Comparison of ENCODE assay signal across 10 mouse cellular contexts in genomic region chr9:42799242-42799641, GRCm38 (mm10).
DNase-seq lines count a peak whose midpoint lies in the region; ATAC-seq and TF ChIP-seq lines count a peak whose summit lies in the region.
"Had no signal": no experiment of that assay in that cellular context is flagged by ENCODE, and none has a peak within 500 bp of the region (broad histone marks: within the 10 kb centered on the region; RNA-seq: fewer than 3 reads in every experiment).

No protein-coding gene starts in this region.

- no peak overlapping the region for H3K4me3 ChIP-seq in liver, adult 2 months (ENCODE audit: insufficient read depth, low read depth, low read length)
- no peak overlapping the region for H3K4me3 ChIP-seq in liver, embryonic 11.5 days (ENCODE audit: low read depth, low read length)
- no peak overlapping the region for H3K4me3 ChIP-seq in heart, embryonic 13.5 days
- H3K4me3 ChIP-seq: embryonic facial prominence, embryonic 15.5 days had no signal

- H3K4me1 ChIP-seq in liver, adult 2 months (ENCODE audit: control insufficient read depth, insufficient read depth, low read length) = peaks cover 14% of the 10 kb centered on the region
- H3K4me1 ChIP-seq in liver, embryonic 11.5 days (replicated peaks; ENCODE audit: control insufficient read depth, insufficient read depth, low read length) = no peaks in the 10 kb centered on the region
- H3K4me1 ChIP-seq in heart, embryonic 13.5 days = peaks cover 35% of the 10 kb centered on the region

- 14% methylated on average over 5 of the region's 5 CpGs for WGBS in liver, adult 2 months
- 53% methylated on average over 5 of the region's 5 CpGs for WGBS in liver, embryonic 11.5 days
- WGBS in heart, embryonic 13.5 days = 13% methylated on average over 5 of the region's 5 CpGs

- no peak for TF ChIP-seq CTCF in liver, adult 2 months (IDR thresholded peaks at IDR 0.05; ENCODE audit: low read depth, low read length)

- ATAC-seq in liver, embryonic 11.5 days (replicated peaks; ENCODE audit: low FRiP score) = no peak
- ATAC-seq in heart, embryonic 13.5 days (ENCODE audit: extremely low read depth, insufficient number of reproducible peaks, low FRiP score, low TSS enrichment) = peak; percentile 40; the same call in 1 of the 2 replicates

- H3K4me2 ChIP-seq in liver, embryonic 11.5 days = no peak overlapping the region
- no peak overlapping the region for H3K4me2 ChIP-seq in heart, embryonic 13.5 days
- H3K4me2 ChIP-seq: embryonic facial prominence, embryonic 15.5 days had no signal

- no peak overlapping the region for H3K9ac ChIP-seq in liver, adult 2 months (ENCODE audit: low read depth, low read length)
- no peak overlapping the region for H3K9ac ChIP-seq in liver, embryonic 11.5 days (ENCODE audit: low read depth, low read length)
- H3K9ac ChIP-seq in heart, embryonic 13.5 days = no peak overlapping the region
- H3K9ac ChIP-seq: embryonic facial prominence, embryonic 15.5 days had no signal

- no peaks in the 10 kb centered on the region for H3K27me3 ChIP-seq in liver, adult 2 months (ENCODE audit: control insufficient read depth, insufficient read depth, low read length)
- peaks cover 6% of the 10 kb centered on the region for H3K27me3 ChIP-seq in liver, embryonic 11.5 days (replicated peaks; ENCODE audit: control insufficient read depth, insufficient read depth, low read length)
- peaks cover 57% of the 10 kb centered on the region for H3K27me3 ChIP-seq in heart, embryonic 13.5 days (replicated peaks)
- H3K27me3 ChIP-seq: embryonic facial prominence, embryonic 15.5 days had no signal

- no peaks in the 10 kb centered on the region for H3K79me2 ChIP-seq in liver, adult 2 months (ENCODE audit: control insufficient read depth, insufficient read depth, low read length)

- DNase-seq in frontal cortex, postnatal 10 days (ENCODE audit: low spot score in 2 of 2) = peak; percentile 22 to 42
- DNase-seq in frontal cortex, adult 2 months (ENCODE audit: extremely low spot score in 1 of 2, low spot score in 1 of 2) = no peak
- peak; percentile 8 for DNase-seq in liver, adult 2 months (ENCODE audit: extremely low read depth, low read depth, low spot score)
- DNase-seq in liver, embryonic 11.5 days (ENCODE audit: low spot score) = no peak
- DNase-seq in kidney, postnatal 14 days = peak; percentile 53
- no peak for DNase-seq in liver
- DNase-seq in left cerebral cortex, adult 11 months (ENCODE audit: low spot score) = no peak
- DNase-seq: spleen, adult 18-20 months had no signal

- H3K36me3 ChIP-seq in liver, adult 2 months (ENCODE audit: control insufficient read depth, insufficient read depth, low read length) = no peaks in the 10 kb centered on the region
- no peaks in the 10 kb centered on the region for H3K36me3 ChIP-seq in liver, embryonic 11.5 days (ENCODE audit: control insufficient read depth, insufficient read depth, low read length)
- H3K36me3 ChIP-seq in heart, embryonic 13.5 days = no peaks in the 10 kb centered on the region
- H3K36me3 ChIP-seq: embryonic facial prominence, embryonic 15.5 days had no signal

- no peaks in the 10 kb centered on the region for H3K9me3 ChIP-seq in liver, embryonic 11.5 days (ENCODE audit: control insufficient read depth, low read length)
- no peaks in the 10 kb centered on the region for H3K9me3 ChIP-seq in heart, embryonic 13.5 days
- H3K9me3 ChIP-seq: embryonic facial prominence, embryonic 15.5 days had no signal

- TF ChIP-seq POLR2A in liver, adult 2 months (IDR thresholded peaks at IDR 0.05; ENCODE audit: extremely low read depth, insufficient read depth, low read length) = no peak

- no peak overlapping the region for H3K27ac ChIP-seq in liver, adult 2 months (replicated peaks; ENCODE audit: insufficient read depth, low read depth, low read length)
- H3K27ac ChIP-seq in liver, embryonic 11.5 days (ENCODE audit: low read depth, low read length) = no peak overlapping the region
- H3K27ac ChIP-seq in heart, embryonic 13.5 days (replicated peaks) = no peak overlapping the region
- H3K27ac ChIP-seq: embryonic facial prominence, embryonic 15.5 days had no signal

Comparison
In these comparisons a context has a peak if more than half of its experiments do, and no peak if none do; other contexts are left out.
1. DNase-seq: peak in frontal cortex, postnatal 10 days (2 of 2), liver, adult 2 months (single experiment) and kidney, postnatal 14 days (single experiment); none in frontal cortex, adult 2 months (0 of 2), liver, embryonic 11.5 days (single experiment), liver (single experiment) and left cerebral cortex, adult 11 months (single experiment).